Mouse (Mus musculus) bone marrow, adult 2 months (tissue): ENCODE data around the gene Ipo13. TPM values are rescaled to one million over a fixed set of nuclear protein-coding genes. Genes with fewer than 3 reads are reported as not detected.

Source experiments
- H3K27ac ChIP-seq: fragments of 200-500 bp; 2 replicates; pipeline ENCODE4 v1.5.1; 2012; ENCODE audit warnings: low read depth, mild to moderate bottlenecking, control low read depth, inconsistent platforms, low read length; ENCODE audit not compliant: control insufficient read depth, poor library complexity, insufficient read depth
- H3K4me1 ChIP-seq: fragments of 200-500 bp; 2 replicates; pipeline ENCODE4 v1.6.1; 2011; ENCODE audit warnings: low read length; ENCODE audit not compliant: control insufficient read depth, insufficient read depth
- H3K4me3 ChIP-seq: fragments of 200-500 bp; replicated peaks from 2 replicates; pipeline ENCODE3; 2011; ENCODE audit warnings: mild to moderate bottlenecking, low read depth, low read length, control low read depth; ENCODE audit not compliant: control insufficient read depth
- CTCF ChIP-seq: fragments of 200-500 bp; IDR thresholded peaks from 2 replicates; pipeline ENCODE4 v1.5.1; 2011; ENCODE audit warnings: low read length, control low read depth; ENCODE audit not compliant: control insufficient read depth, insufficient read depth
- POLR2A ChIP-seq: fragments of 200-500 bp; IDR thresholded peaks from 2 replicates; pipeline ENCODE4 v1.6.1; 2011; ENCODE audit warnings: low read depth, mild to moderate bottlenecking, control low read depth, low read length, borderline replicate concordance; ENCODE audit not compliant: control insufficient read depth
- WGBS: fragments of 180-500 bp; shearing (Covaris S2); methylation state at CpG from one replicate; pipeline ENCODE4 v1.1.7; 2018; 5-methylcytosine and 5-hydroxymethylcytosine counted together
- polyA plus RNA-seq: library from polyadenylated mRNA; stranded (reverse); fragments of >200 nt; gene quantifications from 2 replicates; pipeline ENCODE4 v1.2.4, GENCODE M21; 2011; ENCODE audit warnings: low replicate concordance; ENCODE audit not compliant: missing spikeins, insufficient read depth, insufficient read length

The Ipo13 gene
- polyA plus RNA-seq, result 58.8 and 93.1 TPM in 2 replicates

DNA sequence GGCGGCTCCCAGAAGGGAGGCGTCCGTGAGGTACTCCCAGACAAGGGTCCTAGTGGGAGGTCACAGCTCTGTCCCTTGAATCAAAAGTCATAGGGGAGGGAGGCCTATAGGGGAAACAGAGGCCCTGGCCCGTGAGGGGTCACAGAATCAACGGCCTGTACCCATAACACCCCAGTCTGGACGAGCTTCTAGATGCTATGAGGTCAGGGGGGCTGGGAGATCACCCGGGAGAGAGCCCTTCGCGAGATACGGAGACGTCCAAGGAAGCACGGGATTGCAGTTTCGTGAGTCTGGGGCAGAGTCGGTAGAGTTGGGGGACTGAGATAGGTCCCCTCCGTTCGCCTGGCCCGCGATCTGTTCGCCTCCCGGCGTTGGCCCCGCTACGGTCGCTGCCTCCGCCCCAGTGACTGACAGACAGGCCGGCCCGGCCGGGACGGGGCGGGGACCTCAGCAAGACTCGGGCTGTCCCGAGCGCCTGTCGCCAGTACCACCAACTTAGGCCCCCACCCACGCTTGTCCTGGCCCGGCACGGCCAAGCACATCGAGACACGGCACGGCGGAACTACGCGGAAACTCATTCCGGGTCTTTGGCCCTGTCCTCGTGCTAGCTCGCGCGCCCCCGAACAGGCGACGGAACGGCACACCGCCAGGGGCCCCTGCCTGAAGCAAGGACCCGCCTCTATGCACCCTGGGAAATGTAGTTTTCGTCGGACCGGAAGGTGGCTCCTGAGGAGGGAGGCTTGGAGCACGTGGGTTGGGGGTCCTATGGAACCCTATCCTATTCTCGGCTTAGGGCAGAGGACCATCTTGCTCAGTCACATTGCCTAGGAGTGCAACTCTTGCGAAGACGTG, at the start of gene Ipo13:
Ipo13 (minus strand) TSS at position 409 of the 852 bp plus-strand sequence.
- WGBS, result under 1% methylated on average over 61 of the region's 61 CpGs
- no peaks in the 10 kb centered on the region; the same call in 1 of the 2 replicates for H3K4me1 ChIP-seq
- peak within 1 kb of the TSS; percentile 91 for H3K27ac ChIP-seq
- TF ChIP-seq CTCF, result no peak
- peak; percentile 74; the same call in 1 of the 2 replicates for TF ChIP-seq POLR2A
- H3K4me3 ChIP-seq, result peak within 1 kb of the TSS; percentile 95

DNA sequence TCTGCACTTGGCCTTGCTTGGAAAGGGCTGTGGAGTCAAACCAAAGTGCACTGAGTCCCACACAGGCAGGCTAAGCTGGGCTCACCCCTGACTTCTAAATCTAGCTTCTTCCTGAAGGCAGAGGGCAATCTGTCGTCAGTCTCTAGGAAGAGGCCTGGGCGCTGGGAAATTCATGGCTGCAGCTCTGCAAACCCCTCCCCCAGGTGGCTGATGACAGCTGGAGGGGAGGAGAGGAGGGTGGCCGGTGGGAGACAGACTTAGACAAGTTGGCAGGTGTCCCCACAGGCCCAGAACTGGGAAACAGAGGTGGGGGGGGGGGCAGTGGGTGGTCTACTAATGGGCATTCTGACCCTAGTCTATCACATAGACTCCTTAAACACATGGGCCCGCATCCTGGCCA, 42.7 kb upstream of the Ipo13 start:
- TF ChIP-seq CTCF (no peak), POLR2A (no peak)
- 86% methylated on average over 4 of the region's 4 CpGs for WGBS
- no peaks in the 10 kb centered on the region for H3K4me1 ChIP-seq

DNA sequence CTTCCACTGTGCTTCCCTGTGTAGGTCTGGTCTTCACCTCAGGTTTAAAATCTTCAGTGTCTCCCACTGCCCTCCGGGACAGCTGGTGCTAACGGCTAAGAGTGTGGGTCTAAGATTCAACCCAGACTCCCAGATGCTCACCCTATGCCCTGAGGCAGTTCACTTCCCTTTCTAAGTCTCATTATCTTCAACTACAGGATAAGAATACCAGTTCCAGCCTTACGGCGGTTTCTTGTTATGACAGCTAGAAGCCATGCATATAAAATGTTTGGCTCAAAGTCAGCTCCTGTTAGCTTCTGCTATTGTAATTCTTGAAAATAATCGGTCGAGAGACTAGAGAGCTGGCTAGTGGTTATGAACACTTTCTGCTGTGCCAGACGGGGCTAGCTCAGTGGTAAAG, 32.7 kb upstream of the Ipo13 start:
- WGBS, result 84% methylated on average over 7 of the region's 7 CpGs
- TF ChIP-seq POLR2A (no peak), CTCF (no peak)
- Histone ChIP-seq H3K4me3 (no peak overlapping the region), H3K27ac (no peak overlapping the region), H3K4me1 (no peaks in the 10 kb centered on the region)

More for the DNA sequence above, 42.7 kb upstream of the Ipo13 start:
- H3K27ac ChIP-seq, result no peak overlapping the region
- no peak overlapping the region for H3K4me3 ChIP-seq

DNA sequence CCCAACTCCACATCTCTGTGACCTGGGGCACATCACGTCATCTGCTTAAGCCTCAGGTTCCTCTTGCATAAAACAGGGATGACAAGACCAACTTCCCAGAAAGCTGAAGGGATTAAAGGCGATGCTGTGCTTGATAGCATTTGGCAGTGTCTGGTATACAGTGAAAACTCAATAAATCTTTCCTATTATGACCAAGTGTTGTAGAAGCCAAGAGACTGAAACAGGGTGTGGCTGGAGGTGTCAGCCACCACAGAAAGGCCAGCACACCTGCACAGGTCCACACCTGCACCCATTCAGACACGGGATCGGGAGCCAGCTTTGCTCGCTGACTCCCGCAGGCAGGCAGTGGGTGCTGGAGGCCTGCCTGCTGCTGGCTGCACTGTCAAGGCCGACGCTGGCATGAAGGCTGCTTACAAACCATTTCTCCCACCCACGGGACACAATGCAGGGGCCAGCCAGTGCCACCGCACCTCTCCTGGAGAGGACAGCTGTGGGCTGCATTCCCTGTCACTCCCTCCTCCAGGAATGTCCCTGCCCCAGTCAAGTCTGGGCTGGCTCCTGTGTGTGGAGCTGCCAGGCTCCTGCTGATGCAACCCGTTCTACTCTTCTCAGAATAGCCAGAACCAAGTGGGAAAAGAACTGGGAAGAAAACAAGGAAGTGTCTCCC, 32.0 kb upstream of the Ipo13 start:
- TF ChIP-seq POLR2A, result no peak
- no peak for TF ChIP-seq CTCF
- 91% methylated on average over 11 of the region's 11 CpGs for WGBS
- no peak overlapping the region for H3K4me3 ChIP-seq

DNA sequence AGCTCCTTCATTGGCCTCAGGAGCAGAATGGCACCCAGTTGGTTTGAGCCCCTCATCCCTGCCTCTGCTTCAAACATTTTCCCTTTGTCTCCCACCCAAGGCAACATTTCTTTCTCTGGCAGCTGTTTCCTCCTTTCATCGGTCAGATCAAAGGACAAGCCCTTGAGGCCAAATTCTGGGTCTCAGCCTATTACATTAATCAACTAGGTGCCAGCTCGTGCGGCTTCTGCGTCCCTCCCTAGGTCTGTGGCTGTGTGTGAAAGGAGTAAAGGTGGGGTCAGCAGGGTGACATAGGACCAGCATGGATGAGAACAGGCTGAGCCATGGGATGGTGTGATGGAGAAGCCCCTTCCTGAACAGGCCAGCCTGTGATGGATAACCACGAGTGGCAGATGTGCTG, 28.5 kb upstream of the Ipo13 start:
- H3K4me1 ChIP-seq, result no peaks in the 10 kb centered on the region
- H3K27ac ChIP-seq, result no peak overlapping the region
- no peak overlapping the region for H3K4me3 ChIP-seq
- 74% methylated on average over 5 of the region's 5 CpGs for WGBS
- TF ChIP-seq CTCF (no peak), POLR2A (no peak)

More for the DNA sequence above, 32.0 kb upstream of the Ipo13 start:
- H3K27ac ChIP-seq, result no peak overlapping the region
- H3K4me1 ChIP-seq, result no peaks in the 10 kb centered on the region

DNA sequence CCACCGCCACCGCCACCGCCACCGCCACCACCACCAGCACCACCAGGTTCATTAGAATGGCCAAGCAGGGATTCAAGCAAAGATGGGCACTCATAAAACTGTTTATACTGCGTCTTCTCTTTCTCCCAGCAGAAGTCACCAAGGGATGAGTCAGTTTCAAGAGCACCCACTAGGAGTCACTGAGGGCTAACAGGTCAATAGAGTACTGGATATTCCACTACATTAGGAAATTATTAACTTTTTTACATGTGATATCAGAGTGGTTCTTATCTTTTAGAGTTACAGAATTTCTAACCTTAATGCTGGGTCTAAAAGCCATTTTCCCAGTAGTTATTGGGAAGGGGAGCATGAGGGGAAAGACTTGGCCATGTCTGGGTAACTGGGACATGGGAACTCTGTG, 22.2 kb upstream of the Ipo13 start:
- Histone ChIP-seq H3K4me3 (no peak overlapping the region), H3K4me1 (no peaks in the 10 kb centered on the region), H3K27ac (no peak overlapping the region)
- WGBS, result 90% methylated on average over 5 of the region's 5 CpGs
- TF ChIP-seq CTCF, result no peak
- no peak for TF ChIP-seq POLR2A

DNA sequence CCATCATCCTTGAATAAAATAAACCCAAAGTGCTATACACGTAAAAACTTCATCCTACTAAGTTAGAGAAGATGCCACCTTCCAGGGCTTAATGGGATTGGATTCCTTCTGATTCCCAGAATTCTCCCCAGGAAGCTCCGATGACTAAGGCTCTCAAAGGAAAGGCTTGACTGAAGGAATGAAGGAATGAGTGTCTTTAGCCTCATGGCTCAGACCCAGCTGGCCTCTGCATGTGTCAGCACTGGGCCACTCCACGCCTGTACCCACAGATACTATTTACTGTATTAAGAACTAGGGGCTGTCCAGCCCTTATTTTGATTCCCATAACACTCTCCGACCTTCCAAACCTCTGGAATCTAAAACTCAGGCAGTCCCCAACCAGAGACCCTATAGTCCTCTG, 19.3 kb upstream of the Ipo13 start:
- TF ChIP-seq CTCF (no peak), POLR2A (no peak)
- Histone ChIP-seq H3K27ac (no peak overlapping the region), H3K4me1 (no peaks in the 10 kb centered on the region), H3K4me3 (no peak overlapping the region)
- 83% methylated on average over 4 of the region's 4 CpGs for WGBS

DNA sequence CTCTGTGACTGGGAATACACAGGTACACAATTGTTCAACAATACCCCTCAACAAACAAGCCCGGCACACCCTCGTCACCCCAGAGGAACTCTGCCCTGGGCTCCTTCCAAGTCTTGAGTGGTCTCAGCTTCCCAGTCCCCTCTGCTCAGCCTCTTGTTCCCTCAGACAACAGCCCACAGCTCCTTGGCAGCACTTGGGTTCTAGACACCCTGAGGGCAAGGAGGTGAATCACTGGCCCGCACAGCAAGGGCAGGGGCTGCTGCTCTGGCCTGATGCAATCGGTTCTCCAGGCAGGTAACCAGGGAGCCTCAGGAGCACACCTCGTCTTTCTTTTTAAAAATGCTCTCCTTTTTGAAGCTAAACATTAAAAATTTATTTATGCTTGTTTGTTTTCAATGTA, 18.4 kb upstream of the Ipo13 start:
- 83% methylated on average over 5 of the region's 5 CpGs for WGBS
- no peak overlapping the region for H3K4me3 ChIP-seq
- no peak overlapping the region; the same call in 1 of the 2 replicates for H3K27ac ChIP-seq
- no peak for TF ChIP-seq CTCF
- H3K4me1 ChIP-seq, result no peaks in the 10 kb centered on the region
